Mouse (Mus musculus) bone marrow, adult 2 months (tissue): ENCODE data around the gene Angel1. TPM values are rescaled to one million over a fixed set of nuclear protein-coding genes. Genes with fewer than 3 reads are reported as not detected.

ENCODE experiments used
- H3K27ac ChIP-seq: fragments of 200-500 bp; 2 replicates; pipeline ENCODE4 v1.5.1; 2012; ENCODE audit warnings: low read depth, mild to moderate bottlenecking, control low read depth, inconsistent platforms, low read length; ENCODE audit not compliant: control insufficient read depth, poor library complexity, insufficient read depth
- H3K4me1 ChIP-seq: fragments of 200-500 bp; 2 replicates; pipeline ENCODE4 v1.6.1; 2011; ENCODE audit warnings: low read length; ENCODE audit not compliant: control insufficient read depth, insufficient read depth
- H3K4me3 ChIP-seq: fragments of 200-500 bp; replicated peaks from 2 replicates; pipeline ENCODE3; 2011; ENCODE audit warnings: mild to moderate bottlenecking, low read depth, low read length, control low read depth; ENCODE audit not compliant: control insufficient read depth
- CTCF ChIP-seq: fragments of 200-500 bp; IDR thresholded peaks from 2 replicates; pipeline ENCODE4 v1.5.1; 2011; ENCODE audit warnings: low read length, control low read depth; ENCODE audit not compliant: control insufficient read depth, insufficient read depth
- POLR2A ChIP-seq: fragments of 200-500 bp; IDR thresholded peaks from 2 replicates; pipeline ENCODE4 v1.6.1; 2011; ENCODE audit warnings: low read depth, mild to moderate bottlenecking, control low read depth, low read length, borderline replicate concordance; ENCODE audit not compliant: control insufficient read depth
- WGBS: fragments of 180-500 bp; shearing (Covaris S2); methylation state at CpG from one replicate; pipeline ENCODE4 v1.1.7; 2018; 5-methylcytosine and 5-hydroxymethylcytosine counted together
- polyA plus RNA-seq: library from polyadenylated mRNA; stranded (reverse); fragments of >200 nt; gene quantifications from 2 replicates; pipeline ENCODE4 v1.2.4, GENCODE M21; 2011; ENCODE audit warnings: low replicate concordance; ENCODE audit not compliant: missing spikeins, insufficient read depth, insufficient read length

The Angel1 gene
- polyA plus RNA-seq, 1 experiment, result 3.8 TPM

DNA sequence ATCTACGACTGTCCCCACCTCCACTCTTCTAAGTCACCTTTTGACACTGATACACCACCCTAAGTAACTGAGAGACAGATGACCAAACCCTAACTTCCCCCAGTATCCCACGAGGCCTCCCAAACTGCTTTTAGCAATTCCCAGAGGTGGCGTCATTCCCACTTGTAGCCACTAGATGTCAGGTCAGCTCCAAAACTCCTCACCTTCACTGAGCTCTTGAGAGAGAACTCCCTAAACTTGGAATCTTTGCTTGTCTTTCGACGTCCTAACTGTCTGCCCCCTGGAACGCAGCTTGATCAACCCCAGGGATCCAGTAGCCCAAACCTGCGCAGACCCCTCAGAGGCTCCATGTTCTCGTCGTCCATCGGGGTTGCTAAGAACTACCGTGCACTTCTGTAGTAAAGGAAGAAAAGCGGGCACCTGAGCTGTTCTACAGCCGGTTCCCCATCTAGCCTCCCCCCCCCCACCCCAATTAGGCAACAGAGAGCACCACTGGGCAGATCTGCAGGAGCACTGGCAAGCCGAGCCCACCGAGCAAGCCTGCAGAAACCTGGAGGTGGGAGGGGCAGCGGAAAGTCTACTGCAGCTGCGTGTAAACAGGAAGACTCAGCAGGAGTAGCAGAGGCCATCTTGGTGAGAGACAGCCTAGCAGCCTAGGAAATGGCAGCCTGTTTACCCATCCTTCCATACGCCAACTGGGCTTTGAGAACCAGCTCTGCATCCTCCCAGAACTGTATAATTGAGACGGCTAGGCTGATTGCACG lies 41.8 kb upstream of the Angel1 start:
- H3K4me1 ChIP-seq, result no peaks in the 10 kb centered on the region
- 52% methylated on average over 20 of the region's 20 CpGs for WGBS

DNA sequence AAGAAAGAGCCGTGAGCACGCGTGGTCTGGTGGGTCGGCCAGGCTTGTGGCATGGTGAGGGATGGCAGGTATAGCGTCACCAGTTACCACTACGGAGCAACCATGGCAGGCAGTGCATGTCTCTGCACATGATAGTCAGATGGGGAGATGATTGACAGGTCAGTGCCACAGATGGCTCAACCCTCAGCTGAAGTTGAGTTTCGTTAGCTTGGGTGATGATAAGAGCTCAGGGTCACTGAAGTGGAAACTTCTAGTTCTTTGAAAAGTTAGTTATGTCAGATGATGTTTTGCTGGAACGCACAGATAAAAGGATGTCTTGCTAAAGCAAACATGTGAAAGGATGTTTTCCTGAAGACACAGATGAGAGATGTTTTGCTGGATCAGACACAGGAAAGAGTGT lies 40.2 kb upstream of the Angel1 start:
- 83% methylated on average over 8 of the region's 8 CpGs for WGBS
- no peak overlapping the region for H3K27ac ChIP-seq
- no peak overlapping the region for H3K4me3 ChIP-seq
- H3K4me1 ChIP-seq, result no peaks in the 10 kb centered on the region
- no peak for TF ChIP-seq POLR2A
- no peak for TF ChIP-seq CTCF

More for the DNA sequence above, 41.8 kb upstream of the Angel1 start:
- TF ChIP-seq CTCF, result peak; percentile 57
- TF ChIP-seq POLR2A, result no peak
- no peak overlapping the region for H3K27ac ChIP-seq
- H3K4me3 ChIP-seq, result no peak overlapping the region

DNA sequence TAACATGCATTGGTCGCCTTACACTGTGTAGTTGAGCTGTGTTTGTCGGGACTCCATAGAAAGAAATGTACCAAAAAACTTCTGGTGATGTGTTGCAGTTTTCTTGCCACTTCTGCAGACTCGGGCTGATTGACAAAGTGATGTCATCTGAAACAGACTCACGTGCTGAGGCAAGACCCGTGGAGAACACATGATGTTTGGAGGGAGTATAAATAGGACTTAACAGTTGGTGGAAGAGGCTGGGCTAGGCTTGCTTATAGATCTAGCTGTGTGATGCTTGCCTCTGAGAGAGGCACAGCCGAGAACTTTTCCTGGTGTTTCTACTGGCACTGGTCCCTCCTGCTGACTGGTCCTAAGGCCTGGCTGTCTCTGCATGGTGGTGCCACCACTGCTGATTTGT lies 37.8 kb upstream of the Angel1 start:
- Histone ChIP-seq H3K4me3 (no peak overlapping the region), H3K27ac (no peak overlapping the region), H3K4me1 (no peaks in the 10 kb centered on the region)
- 55% methylated on average over 6 of the region's 6 CpGs for WGBS
- no peak for TF ChIP-seq CTCF
- no peak for TF ChIP-seq POLR2A

DNA sequence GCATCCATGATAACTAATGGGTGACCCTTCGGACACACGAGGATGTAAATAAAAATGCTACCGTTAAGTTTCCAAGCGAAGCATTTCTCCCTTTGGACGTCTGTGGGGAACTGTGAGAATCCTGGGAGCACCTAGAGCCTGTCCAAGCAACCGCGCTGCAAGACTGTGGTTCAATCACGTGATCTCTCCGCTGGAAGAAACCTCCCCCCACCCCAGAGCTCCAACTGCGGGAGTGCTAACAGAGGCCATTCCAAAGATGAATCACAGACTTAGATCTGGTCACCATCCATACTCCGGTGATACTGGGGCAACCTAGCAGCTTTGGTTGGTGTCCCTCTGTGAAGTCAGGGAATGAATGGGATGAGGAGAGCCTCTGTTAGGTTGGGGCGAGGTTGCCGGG lies 34.8 kb upstream of the Angel1 start:
- 75% methylated on average over 13 of the region's 13 CpGs for WGBS

GRCm38 (mm10) chr12:86734319-86734810 lies 8.1 kb upstream of the Angel1 start, which contains the start of gene Lrrc74a:
Gene Lrrc74a (plus strand): TSS chr12:86734369.
- no peak within 1 kb of the TSS for H3K4me3 ChIP-seq
- H3K27ac ChIP-seq, result no peak within 1 kb of the TSS
- no peaks in the 10 kb centered on the region for H3K4me1 ChIP-seq
- no peak for TF ChIP-seq POLR2A
- TF ChIP-seq CTCF, result no peak
- WGBS, result 85% methylated on average over 8 of the region's 8 CpGs

More for the DNA sequence above, 34.8 kb upstream of the Angel1 start:
- Histone ChIP-seq H3K4me3 (no peak overlapping the region), H3K4me1 (no peaks in the 10 kb centered on the region), H3K27ac (no peak overlapping the region)
- TF ChIP-seq POLR2A (no peak), CTCF (no peak)

- Histone ChIP-seq H3K4me3 (peak overlapping the region; percentile 68), H3K27ac (peak overlapping the region; percentile 19; the same call in 1 of the 2 replicates), H3K4me1 (no peaks in the 10 kb centered on the region)
- TF ChIP-seq CTCF, result no peak
- no peak for TF ChIP-seq POLR2A
- WGBS, result under 1% methylated on average over 19 of the region's 19 CpGs
Measured at GRCm38 (mm10) chr12:86725706-86726105, 554 bp downstream of the Angel1 start.

DNA sequence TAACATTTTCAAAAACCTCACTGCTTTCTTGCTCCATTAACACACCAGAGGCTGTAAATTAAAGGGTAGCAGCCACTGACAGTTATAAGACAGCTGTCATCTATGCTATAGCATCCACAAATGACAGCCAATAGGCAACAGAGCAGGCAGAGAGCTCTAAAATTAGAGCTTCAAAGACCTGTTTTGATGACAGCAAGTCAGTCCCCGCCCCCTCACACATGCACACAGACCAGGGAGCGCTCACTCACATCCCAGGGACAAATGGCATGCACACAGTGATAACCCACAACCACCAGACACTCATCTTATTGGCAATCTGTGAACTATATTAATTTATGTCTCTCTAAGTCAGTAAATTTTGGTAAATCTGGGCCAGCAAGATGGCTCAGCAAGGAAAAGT lies 2.0 kb downstream of the Angel1 start:
- Histone ChIP-seq H3K4me1 (no peaks in the 10 kb centered on the region), H3K4me3 (no peak overlapping the region), H3K27ac (no peak overlapping the region)
- 82% methylated on average over 2 of the region's 2 CpGs for WGBS
- TF ChIP-seq POLR2A (no peak), CTCF (no peak)

GRCm38 (mm10) chr12:86721453-86721852 lies 4.8 kb downstream of the Angel1 start:
- no peak overlapping the region for H3K27ac ChIP-seq
- TF ChIP-seq CTCF, result no peak
- TF ChIP-seq POLR2A, result no peak
- H3K4me3 ChIP-seq, result no peak overlapping the region
- WGBS, result 82% methylated on average over 5 of the region's 5 CpGs
- no peaks in the 10 kb centered on the region for H3K4me1 ChIP-seq
